Mouse (Mus musculus) cerebellum, postnatal 10 days (tissue): Measurements from ENCODE around the gene 1190005I06Rik.

ENCODE experiments used
- DNase-seq, 2 experiments: peaks; one replicate each; pipeline ENCODE4 v3.0.0; 2021; ENCODE audit warnings: mixed read lengths in 2 of 2

The 1190005I06Rik gene

GRCm38 (mm10) chr8:120572534-120572933 is 74.9 kb downstream of the 1190005I06Rik start:
- DNase-seq: peak; percentile 72 to 73

- DNase-seq: no peak
These were observed 75.9 kb downstream of the 1190005I06Rik start for GRCm38 (mm10) chr8:120571561-120571960.

- peak; percentile 84 to 86 for DNase-seq
These were observed 77.3 kb downstream of the 1190005I06Rik start for GRCm38 (mm10) chr8:120569939-120570715.

- DNase-seq: no peak
These were observed 78.3 kb downstream of the 1190005I06Rik start for GRCm38 (mm10) chr8:120569123-120569522.

DNA sequence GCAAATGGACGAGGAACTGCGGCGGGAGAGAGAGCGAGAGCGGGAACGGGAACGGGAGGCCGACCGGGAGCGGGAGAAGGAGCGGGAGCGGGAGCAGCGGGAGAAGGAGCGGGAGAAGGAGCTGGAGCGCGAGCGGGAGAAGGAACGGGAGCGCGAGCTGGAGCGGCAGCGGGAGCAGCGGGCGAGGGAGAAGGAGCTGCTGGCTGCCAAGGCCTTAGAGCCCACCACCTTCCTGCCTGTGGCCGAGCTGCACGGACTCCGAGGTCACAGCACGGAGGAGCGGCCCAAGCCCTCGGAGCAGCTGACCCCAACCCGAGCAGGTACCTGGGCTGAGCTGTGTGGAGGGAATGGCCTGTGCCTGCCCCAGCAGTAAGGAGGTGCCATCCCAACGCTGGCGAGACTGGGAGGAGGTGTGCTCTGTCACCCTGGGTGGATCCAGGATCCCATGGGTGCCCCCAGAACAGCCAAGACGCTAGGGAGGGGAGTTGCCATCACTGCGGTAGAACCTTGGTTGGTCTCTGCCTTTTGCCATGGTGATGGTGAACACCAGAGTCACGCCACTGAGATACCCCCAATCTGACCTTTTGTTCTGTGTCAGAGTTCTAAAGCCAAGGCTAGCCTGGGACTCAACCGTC is 79.2 kb downstream of the 1190005I06Rik start:
- DNase-seq: no peak

DNA sequence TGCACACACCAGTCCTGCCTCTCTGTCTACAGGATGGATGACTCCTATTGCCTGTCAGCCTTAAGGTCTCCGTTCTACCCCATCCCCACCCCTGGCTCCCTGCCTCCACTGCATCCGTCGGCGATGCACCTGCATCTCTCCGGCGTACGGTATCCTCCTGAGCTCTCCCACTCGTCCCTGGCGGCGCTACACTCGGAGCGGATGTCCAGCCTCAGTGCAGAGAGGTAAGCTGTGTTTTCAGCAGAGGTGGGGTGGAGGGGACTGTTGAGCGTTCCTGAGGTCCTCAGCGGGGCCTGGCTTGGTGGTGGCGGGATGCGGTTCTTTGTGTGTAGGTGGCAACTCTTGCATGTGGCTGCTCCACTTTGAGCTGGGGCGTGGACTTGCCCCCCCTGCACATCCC is 79.7 kb downstream of the 1190005I06Rik start:
- DNase-seq: no peak

GRCm38 (mm10) chr8:120566681-120567080 is 80.8 kb downstream of the 1190005I06Rik start:
- DNase-seq: peak; percentile 75 to 80

DNA sequence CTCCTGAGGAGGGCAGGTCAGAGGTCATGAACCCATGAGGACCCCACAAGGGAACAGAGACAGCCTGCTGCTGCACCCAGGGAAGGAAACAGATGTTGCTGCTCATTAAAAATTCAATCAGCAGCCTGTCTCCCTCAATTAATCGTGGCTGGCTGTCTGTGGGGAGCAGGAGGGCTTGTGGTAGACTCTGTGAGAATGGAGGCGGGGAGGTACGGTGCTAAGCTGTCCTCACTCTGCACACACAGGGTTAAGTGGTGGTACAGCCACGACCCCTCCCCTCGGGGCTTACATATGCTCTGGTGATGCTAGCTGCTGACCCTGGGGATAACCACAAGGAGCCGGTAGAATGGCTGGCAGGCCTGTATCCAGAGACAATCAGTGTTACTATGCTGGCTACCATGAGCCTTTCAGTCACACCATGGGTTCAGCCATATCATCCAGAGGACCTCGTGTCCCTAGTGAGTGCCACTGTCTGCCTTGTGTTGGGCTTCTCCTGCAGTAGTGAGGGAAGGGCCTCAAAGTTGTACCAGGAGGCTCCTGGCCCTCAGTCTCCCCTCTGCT is 82.2 kb downstream of the 1190005I06Rik start:
- no peak for DNase-seq

- DNase-seq: peak; percentile 83
These were observed 83.3 kb downstream of the 1190005I06Rik start for GRCm38 (mm10) chr8:120563851-120564837.

DNA sequence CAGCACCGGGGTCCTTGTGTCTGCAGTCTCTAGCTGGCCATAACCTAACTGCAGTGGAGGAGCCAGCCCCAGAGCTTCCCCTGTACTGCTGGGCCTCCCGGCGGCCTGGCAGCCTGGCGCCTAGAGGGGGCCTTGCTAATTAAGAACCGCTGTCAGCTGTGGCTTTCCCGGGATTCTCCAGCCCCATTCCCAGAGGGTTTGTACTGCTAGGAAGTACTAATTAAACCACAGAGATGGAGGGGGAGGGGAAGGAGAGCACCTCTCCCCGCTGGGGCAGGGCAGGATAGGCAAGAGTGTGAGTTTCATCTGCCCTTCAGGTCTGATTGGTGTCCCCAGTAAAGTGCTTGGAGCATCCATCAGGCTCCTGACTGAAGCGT is 84.1 kb downstream of the 1190005I06Rik start:
- no peak for DNase-seq

GRCm38 (mm10) chr8:120562680-120563347 is 84.6 kb downstream of the 1190005I06Rik start:
- no peak for DNase-seq

GRCm38 (mm10) chr8:120561539-120562435 is 85.6 kb downstream of the 1190005I06Rik start:
- peak; percentile 76 to 81 for DNase-seq

GRCm38 (mm10) chr8:120560535-120560934 is 86.9 kb downstream of the 1190005I06Rik start:
- DNase-seq: no peak

DNA sequence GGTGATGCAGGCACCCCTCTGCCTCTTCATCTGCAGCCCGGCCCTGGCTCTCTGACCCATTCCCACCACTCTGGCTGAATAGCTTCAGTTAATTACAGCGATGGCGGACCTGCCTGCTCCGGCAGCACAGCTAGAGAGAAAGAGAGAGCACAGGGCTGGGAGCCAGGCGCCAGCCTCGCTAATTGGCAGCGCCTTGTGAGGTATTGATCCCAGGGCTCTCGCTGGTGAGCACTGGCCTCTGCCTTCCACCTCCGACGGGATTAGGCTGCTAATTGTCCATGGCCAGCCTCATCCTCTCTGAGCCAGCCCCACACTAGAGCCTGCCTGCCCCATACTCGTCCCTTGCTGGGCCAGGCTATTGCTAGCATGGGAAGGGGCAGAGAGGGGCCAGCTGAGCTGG is 87.8 kb downstream of the 1190005I06Rik start:
- peak; percentile 72 to 78 for DNase-seq
